Mouse (Mus musculus): ENCODE data around the gene Spout1. TPM values are rescaled to one million over a fixed set of nuclear protein-coding genes. Genes with fewer than 3 reads are reported as not detected.

The Spout1 gene
- 10 to 100 TPM; 27.5 to 36.4 TPM for polyA plus RNA-seq (2017; shearing (Covaris generic))

DNA sequence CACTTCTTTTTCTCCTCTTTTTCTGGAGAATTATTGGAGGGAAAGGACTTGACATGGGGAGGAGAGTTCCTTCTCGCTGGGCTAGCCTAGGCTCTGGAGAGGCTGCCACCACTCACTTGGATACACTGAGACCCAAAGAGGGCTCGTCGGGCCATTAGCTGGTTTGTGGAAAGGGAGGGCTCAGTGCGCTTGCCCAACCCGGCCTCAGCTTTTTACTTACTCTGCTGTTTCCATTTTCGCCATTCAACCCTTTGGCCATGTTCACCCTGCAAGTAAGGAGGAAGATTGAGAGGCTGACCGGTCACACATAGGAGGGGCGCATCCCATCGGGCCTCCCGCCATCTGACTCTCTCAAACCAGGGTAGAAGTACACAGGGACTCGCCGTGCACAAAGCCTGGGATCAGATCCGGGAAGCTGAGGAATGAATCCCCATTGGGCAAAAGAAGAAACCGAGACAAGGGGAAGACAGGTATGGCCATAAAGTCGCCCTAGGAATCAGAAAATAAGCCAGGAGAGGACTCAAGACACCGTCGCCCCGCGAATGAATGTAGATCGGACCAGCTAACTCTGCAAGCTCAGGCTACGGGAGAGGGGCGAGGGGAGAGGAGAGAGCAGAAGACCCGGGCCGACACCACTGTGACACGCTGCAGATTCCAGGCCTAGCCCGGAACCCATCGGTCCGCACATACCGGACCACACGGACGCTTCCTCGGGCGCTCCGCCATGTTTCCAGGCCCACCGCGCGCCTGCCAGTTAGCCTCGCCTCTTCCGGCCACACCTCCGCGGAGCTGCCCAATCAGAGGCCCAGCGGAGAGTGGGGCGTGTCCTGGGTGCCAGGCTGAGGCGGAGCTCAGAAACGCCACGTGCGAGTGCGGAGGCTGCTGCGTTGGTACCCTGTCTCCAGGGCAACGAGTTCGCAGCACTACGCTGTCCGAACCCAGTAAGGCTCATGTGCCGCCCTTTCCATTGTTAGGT is at the start of gene Spout1:
Spout1 (minus strand) TSS at position 760 of the 976 bp plus-strand sequence.

DNA sequence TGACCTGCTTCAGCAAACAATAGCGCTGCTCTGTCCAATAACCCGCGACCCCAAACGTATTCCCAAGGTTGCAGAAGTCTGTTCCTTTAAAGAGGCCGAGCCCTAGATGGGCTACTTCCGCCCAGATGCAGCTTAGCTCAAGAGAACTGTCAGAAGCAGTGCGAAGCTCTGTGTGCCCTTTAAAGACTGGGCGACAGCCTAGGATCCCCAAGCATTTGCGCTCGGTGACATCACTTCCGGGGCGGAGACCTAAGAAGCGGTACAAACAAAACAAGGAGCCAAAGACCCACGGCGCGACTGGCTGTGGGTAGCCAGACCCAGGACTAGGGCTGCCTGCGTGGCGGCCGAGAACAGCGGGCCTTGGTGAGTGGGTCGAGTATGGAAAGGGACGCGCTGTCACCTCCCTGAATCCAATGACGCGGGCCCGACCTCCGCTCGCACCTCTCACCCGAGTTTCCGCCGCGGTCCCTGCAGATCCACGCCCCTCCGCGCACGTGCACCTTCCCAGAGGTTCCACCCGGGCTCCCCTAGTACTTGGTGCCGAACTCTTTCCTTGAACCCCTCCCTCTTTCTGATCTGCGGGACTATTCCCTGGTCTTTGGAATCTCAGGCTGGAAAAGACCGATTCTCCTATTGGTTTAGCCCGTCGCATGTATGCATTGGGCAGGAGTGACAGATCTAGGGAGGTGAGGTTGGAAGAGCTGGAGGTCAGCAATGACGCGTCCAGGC is 27.5 kb upstream of the Spout1 start, which contains the start of gene Kyat1:
Kyat1 (minus strand) TSS at position 219 of the 729 bp plus-strand sequence.

DNA sequence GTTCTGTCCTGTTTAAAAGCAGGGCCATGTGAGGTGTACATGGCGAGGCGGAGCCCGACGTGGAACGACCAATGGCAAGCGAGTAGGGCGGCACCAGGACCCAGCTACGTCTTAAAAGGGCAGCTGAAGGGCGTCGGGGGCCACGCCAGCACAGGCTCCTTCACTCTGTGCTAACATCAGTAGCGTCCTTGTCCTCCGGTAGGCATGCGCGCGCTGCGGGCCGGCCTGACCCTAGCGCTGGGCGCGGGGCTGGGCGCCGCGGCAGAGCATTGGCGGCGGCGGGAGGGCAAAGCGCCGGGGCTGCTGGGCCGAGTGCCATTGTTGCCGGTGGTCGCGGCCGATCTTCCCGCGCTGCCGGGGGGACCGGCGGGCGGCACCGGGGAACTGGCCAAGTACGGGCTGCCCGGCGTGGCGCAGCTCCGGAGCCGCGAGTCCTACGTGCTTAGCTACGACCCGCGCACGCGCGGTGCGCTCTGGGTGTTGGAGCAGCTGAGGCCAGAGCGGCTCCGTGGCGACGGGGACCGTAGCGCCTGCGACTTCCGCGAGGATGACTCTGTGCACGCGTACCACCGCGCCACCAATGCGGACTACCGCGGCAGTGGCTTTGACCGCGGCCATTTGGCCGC is 6.8 kb downstream of the Spout1 start, which contains the start of gene Endog:
Endog (plus strand) TSS at position 123 of the 626 bp plus-strand sequence.

DNA sequence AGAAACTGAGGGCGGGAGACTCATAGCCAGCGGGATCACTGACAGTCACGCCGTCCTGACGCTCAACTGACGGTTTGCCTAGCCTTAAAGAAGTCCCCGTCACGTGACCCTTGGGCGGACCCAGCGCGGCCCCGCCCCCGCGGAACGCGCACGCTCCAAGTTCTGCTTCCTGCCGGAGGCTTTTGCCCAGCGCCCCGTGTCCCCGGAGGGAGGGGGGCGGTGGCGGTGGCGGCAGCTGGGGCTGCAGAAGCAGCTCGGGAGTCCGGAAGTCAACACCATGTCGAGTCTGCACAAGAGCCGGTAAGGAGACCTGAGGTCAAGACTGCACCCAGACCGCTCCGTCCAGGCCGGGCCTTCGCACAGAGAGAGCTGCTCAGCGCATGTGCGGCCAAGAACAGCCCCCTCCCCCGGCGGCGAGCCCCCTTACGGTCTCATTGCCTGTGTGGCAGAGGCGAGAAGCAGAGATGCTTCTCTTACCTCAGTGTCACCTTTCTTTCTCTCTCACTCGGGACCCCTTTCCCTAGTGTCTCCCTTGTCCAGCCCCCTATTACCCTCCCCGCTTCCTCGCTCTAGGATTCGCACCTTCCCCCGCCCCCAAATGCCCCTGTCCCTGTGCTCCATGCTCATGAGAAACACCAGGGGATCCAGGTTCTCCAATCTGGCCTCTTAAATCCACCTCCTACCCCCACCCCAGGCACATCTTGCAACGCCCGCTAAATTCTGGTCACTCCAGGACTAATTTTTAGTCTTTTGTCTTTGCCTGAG is 44.5 kb downstream of the Spout1 start, which contains the start of gene Tbc1d13:
Tbc1d13 (plus strand) TSS at position 134 of the 765 bp plus-strand sequence.

DNA sequence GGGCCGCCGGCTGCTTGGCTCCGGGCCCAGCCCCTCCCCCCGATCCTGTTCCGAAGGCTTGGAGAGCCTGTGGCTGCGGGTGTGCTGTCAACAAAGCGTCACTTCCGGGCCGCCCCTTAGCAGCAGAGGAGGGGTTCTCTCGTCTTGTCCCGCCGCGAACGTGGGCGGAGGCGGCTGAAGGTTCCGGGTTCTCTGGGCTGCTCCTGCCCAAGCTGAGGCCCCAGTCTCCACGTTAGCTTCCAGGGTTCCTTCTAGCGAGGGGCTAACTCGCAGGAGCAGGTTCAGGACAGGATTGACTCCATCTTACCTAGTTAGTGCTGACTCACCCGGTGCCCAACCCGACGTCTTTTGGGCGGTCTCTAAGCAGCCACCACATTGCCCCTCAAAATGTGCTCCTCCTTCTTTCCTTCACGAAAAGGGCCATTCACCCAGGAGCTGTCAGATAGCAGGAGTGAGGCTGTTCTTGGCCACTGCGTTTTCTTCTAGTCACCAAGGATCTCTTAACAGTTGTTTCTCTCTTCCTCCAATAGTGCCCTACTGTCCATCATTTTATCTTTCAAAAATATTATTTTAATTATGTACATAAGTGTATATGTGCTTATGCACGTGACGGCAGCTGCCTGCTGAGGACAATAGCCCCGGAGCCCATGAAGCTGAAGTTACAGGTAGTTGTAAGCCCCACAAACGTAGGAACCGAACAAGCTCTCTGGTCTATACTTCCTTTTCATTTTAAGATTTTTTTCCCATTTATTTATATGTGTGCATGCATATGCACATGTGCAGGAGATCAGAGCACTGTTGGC is 53.6 kb downstream of the Spout1 start, which contains the start of gene Zer1:
Zer1 (minus strand) TSS at position 114 of the 803 bp plus-strand sequence.

Other genes with a start within 250 kb of the Spout1 start
- gene Gle1, start 243.0 kb downstream of the Spout1 start, polyA plus RNA-seq (2017; shearing (Covaris generic)), result 10 to 100 TPM; 53.6 to 55.7 TPM
- gene Sptan1, start 212.9 kb downstream of the Spout1 start, polyA plus RNA-seq (2017; shearing (Covaris generic)), result 10 to 100 TPM; 65.7 to 97.2 TPM
- 1 to 10 TPM in 1 of 2 experiments, under 1 TPM in 1; 0.93 to 1.4 TPM for gene Wdr34, start 129.6 kb downstream of the Spout1 start, polyA plus RNA-seq (2017; shearing (Covaris generic))
- gene Set, start 121.1 kb downstream of the Spout1 start, polyA plus RNA-seq (2017; shearing (Covaris generic)), result 100 to 1,000 TPM; 308 to 386 TPM
- under 1 TPM; 0.43 to 0.75 TPM for gene Pkn3, start 100.8 kb downstream of the Spout1 start, polyA plus RNA-seq (2017; shearing (Covaris generic))
- gene Zdhhc12, start 84.8 kb downstream of the Spout1 start, polyA plus RNA-seq (2017; shearing (Covaris generic)), result 10 to 100 TPM; 29.0 to 33.8 TPM
- 10 to 100 TPM; 52.2 to 53.4 TPM for gene Zer1, start 53.9 kb downstream of the Spout1 start, polyA plus RNA-seq (2017; shearing (Covaris generic))
- gene Tbc1d13, start 44.7 kb downstream of the Spout1 start, polyA plus RNA-seq (2017; shearing (Covaris generic)), result 1 to 10 TPM; 6.2 to 7.8 TPM
- gene Endog, start 7.0 kb downstream of the Spout1 start, polyA plus RNA-seq (2017; shearing (Covaris generic)), result 10 to 100 TPM; 15.3 to 20.4 TPM
- 10 to 100 TPM in 1 of 2 experiments, 1 to 10 TPM in 1; 9.9 to 10.6 TPM for gene Kyat1, start 27.4 kb upstream of the Spout1 start, polyA plus RNA-seq (2017; shearing (Covaris generic))
- 1 to 10 TPM; 7.7 to 9.7 TPM for gene Lrrc8a, start 59.3 kb upstream of the Spout1 start, polyA plus RNA-seq (2017; shearing (Covaris generic))
- 1 to 10 TPM; 2.3 to 4.6 TPM for gene Gm28035, start 62.1 kb upstream of the Spout1 start, polyA plus RNA-seq (2017; shearing (Covaris generic))
- 1 to 10 TPM; 4.9 to 8.1 TPM for gene Phyhd1, start 87.7 kb upstream of the Spout1 start, polyA plus RNA-seq (2017; shearing (Covaris generic))
- not detected for gene Gm28038, start 102.6 kb upstream of the Spout1 start, polyA plus RNA-seq (2017; shearing (Covaris generic))
- 10 to 100 TPM; 15.1 to 17.4 TPM for gene Dolk, start 107.9 kb upstream of the Spout1 start, polyA plus RNA-seq (2017; shearing (Covaris generic))
- 10 to 100 TPM; 16.5 to 22.0 TPM for gene Nup188, start 107.9 kb upstream of the Spout1 start, polyA plus RNA-seq (2017; shearing (Covaris generic))
- 100 to 1,000 TPM; 116 to 126 TPM for gene Sh3glb2, start 180.9 kb upstream of the Spout1 start, polyA plus RNA-seq (2017; shearing (Covaris generic))
- 10 to 100 TPM in 1 of 2 experiments, 1 to 10 TPM in 1; 4.9 to 12.4 TPM for gene Miga2, start 185.8 kb upstream of the Spout1 start, polyA plus RNA-seq (2017; shearing (Covaris generic))
- 10 to 100 TPM; 20.8 to 30.3 TPM for gene Dolpp1, start 213.8 kb upstream of the Spout1 start, polyA plus RNA-seq (2017; shearing (Covaris generic))
- gene Crat, start 237.4 kb upstream of the Spout1 start, polyA plus RNA-seq (2017; shearing (Covaris generic)), result 1 to 10 TPM; 7.5 to 8.8 TPM
- 100 to 1,000 TPM in 1 of 2 experiments, 10 to 100 TPM in 1; 78.2 to 113 TPM for gene Ptpa, start 237.6 kb upstream of the Spout1 start, polyA plus RNA-seq (2017; shearing (Covaris generic))